Mouse (Mus musculus) erythroblast, embryonic 14.5 days (primary cell): ENCODE results near the gene Rnf180.

ENCODE experiments used
- GATA1 ChIP-seq: IDR thresholded peaks from 2 replicates; pipeline ENCODE4 v1.6.1; 2012; ENCODE audit warnings: low read length, inconsistent platforms, mixed read lengths
- TAL1 ChIP-seq: IDR thresholded peaks from 3 replicates; pipeline ENCODE4 v1.6.1; 2012; ENCODE audit warnings: low read length, inconsistent platforms, mixed read lengths

GRCm38 (mm10) chr13:105188730-105189129, 105.9 kb downstream of the Rnf180 start:
- TF ChIP-seq GATA1 (no peak), TAL1 (no peak)
